Mouse (Mus musculus) stomach, embryonic 15.5 days (tissue): ENCODE measurements around the gene 1700020D05Rik. TPM values are rescaled to one million over a fixed set of nuclear protein-coding genes. Genes with fewer than 3 reads are reported as not detected.
A peak's percentile ranks its signal among the peaks of the same experiment; 100 is the strongest.

ENCODE experiments used
- ATAC-seq: fragments of 200-750 bp; cut with Nextera tagmentation; 2 replicates; pipeline ENCODE4 v1.8.0; 2017; ENCODE audit warnings: low read depth, moderate number of reproducible peaks, moderate TSS enrichment; ENCODE audit not compliant: insufficient read depth, low FRiP score
- H3K27ac ChIP-seq: fragments of 300-500 bp; sonication (generic); 2 replicates; pipeline ENCODE4 v1.5.1; 2015; ENCODE audit warnings: mild to moderate bottlenecking, inconsistent platforms
- H3K27me3 ChIP-seq: fragments of 300-500 bp; sonication (generic); replicated peaks from 2 replicates; pipeline ENCODE4 v1.6.1; 2015; ENCODE audit warnings: inconsistent platforms
- H3K36me3 ChIP-seq: fragments of 300-500 bp; sonication (generic); 2 replicates; pipeline ENCODE4 v1.6.1; 2015; ENCODE audit warnings: inconsistent platforms
- H3K4me1 ChIP-seq: fragments of 300-500 bp; sonication (generic); 2 replicates; pipeline ENCODE4 v1.6.1; 2015; ENCODE audit warnings: inconsistent platforms
- H3K4me2 ChIP-seq: fragments of 300-500 bp; sonication (generic); 2 replicates; pipeline ENCODE4 v1.6.1; 2015; ENCODE audit warnings: mild to moderate bottlenecking, inconsistent platforms
- H3K4me3 ChIP-seq: fragments of 300-500 bp; sonication (generic); replicated peaks from 2 replicates; pipeline ENCODE4 v1.5.1; 2015; ENCODE audit warnings: inconsistent platforms
- H3K9ac ChIP-seq: fragments of 300-500 bp; sonication (generic); 2 replicates; pipeline ENCODE4 v1.6.1; 2015; ENCODE audit warnings: inconsistent platforms
- H3K9me3 ChIP-seq: fragments of 300-500 bp; sonication (generic); 2 replicates; pipeline ENCODE4 v1.6.1; 2016; ENCODE audit warnings: inconsistent platforms
- WGBS: fragments of 180-500 bp; shearing (Covaris S2); methylation state at CpG from one replicate; pipeline ENCODE4 v1.1.7; 2015; 5-methylcytosine and 5-hydroxymethylcytosine counted together
- polyA plus RNA-seq: library from polyadenylated mRNA; unstranded; fragments of >200 nt; fragmentation: Nextera tagmentation; extraction: Ambion mirVana; gene quantifications from 2 replicates; pipeline ENCODE4 v1.2.1, GENCODE M21; 2015

1700020D05Rik gene
- polyA plus RNA-seq, 1 experiment from 2014 or later, result not detected

- ATAC-seq, result no peak
- Histone ChIP-seq H3K36me3 (peaks cover 45% of the 10 kb centered on the region), H3K9me3 (no peaks in the 10 kb centered on the region), H3K9ac (no peak overlapping the region), H3K27me3 (no peaks in the 10 kb centered on the region), H3K4me1 (peaks cover 19% of the 10 kb centered on the region), H3K4me2 (no peak overlapping the region), H3K27ac (no peak overlapping the region), H3K4me3 (no peak overlapping the region)
- 89% methylated on average over 19 of the region's 19 CpGs for WGBS
Measured at GRCm38 (mm10) chr19:5483386-5484359, 19.9 kb downstream of the 1700020D05Rik start.

DNA sequence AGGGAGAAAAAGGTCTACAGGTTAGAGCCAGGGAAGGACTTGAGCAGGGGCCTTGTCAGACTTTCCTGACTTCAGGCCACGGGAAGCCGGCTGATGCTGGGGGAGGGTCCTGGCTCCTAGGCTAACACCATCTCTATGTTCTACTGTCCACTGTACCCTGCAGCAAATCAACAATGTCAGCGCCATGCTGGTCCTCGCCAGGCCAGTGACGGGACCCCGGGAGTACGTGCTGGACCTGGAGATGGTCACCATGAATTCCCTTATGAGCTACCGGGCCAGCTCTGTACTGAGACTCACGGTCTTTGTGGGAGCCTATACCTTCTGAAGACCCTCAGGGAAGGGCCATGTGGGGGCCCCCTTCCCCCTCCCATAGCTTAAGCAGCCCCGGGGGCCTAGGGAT is 22.2 kb downstream of the 1700020D05Rik start:
- peaks cover 43% of the 10 kb centered on the region for H3K36me3 ChIP-seq
- WGBS, result 86% methylated on average over 10 of the region's 10 CpGs
- no peak overlapping the region for H3K4me3 ChIP-seq
- no peak overlapping the region for H3K4me2 ChIP-seq
- H3K9me3 ChIP-seq, result no peaks in the 10 kb centered on the region
- H3K27me3 ChIP-seq, result no peaks in the 10 kb centered on the region
- peaks cover 4% of the 10 kb centered on the region; the same call in 1 of the 2 replicates for H3K4me1 ChIP-seq
- no peak overlapping the region for H3K9ac ChIP-seq
- no peak overlapping the region for H3K27ac ChIP-seq
- ATAC-seq, result no peak

GRCm38 (mm10) chr19:5480016-5480415 is 23.6 kb downstream of the 1700020D05Rik start:
- ATAC-seq, result no peak
- Histone ChIP-seq H3K27ac (no peak overlapping the region), H3K4me2 (no peak overlapping the region), H3K4me1 (peaks cover 11% of the 10 kb centered on the region), H3K9me3 (no peaks in the 10 kb centered on the region), H3K4me3 (no peak overlapping the region), H3K27me3 (no peaks in the 10 kb centered on the region), H3K9ac (no peak overlapping the region), H3K36me3 (peaks cover 31% of the 10 kb centered on the region)
- 83% methylated on average over 10 of the region's 10 CpGs for WGBS

DNA sequence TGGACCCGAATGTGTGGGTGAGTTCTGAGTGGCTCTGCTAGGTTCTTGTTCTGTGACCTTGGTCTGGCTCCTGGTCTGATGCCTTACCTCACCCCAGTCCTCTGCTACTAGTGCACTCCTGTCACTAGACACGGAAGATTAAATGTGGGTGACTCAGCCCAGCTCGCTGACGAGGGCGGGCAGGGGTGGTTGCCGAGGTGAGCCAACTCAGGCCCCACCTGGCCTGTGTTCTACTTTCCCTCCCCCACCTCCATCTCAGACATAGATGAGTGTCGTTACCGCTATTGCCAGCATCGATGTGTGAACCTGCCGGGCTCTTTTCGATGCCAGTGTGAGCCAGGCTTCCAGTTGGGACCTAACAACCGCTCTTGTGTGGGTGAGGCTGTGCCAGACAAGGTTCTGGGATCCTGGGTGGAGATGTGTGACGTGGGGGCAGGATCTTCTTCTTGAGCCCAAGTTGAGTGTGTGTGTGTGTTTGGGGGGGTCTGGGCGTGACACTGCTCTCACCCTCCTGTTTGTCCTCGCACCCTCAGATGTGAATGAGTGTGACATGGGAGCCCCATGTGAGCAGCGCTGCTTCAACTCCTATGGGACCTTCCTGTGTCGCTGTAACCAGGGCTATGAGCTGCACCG is 25.8 kb downstream of the 1700020D05Rik start:
- Histone ChIP-seq H3K9me3 (no peaks in the 10 kb centered on the region), H3K9ac (no peak overlapping the region), H3K36me3 (peaks cover 22% of the 10 kb centered on the region), H3K4me1 (peaks cover 23% of the 10 kb centered on the region), H3K4me3 (no peak overlapping the region), H3K27me3 (no peaks in the 10 kb centered on the region), H3K27ac (no peak overlapping the region), H3K4me2 (no peak overlapping the region)
- ATAC-seq, result no peak
- WGBS, result 80% methylated on average over 18 of the region's 18 CpGs

DNA sequence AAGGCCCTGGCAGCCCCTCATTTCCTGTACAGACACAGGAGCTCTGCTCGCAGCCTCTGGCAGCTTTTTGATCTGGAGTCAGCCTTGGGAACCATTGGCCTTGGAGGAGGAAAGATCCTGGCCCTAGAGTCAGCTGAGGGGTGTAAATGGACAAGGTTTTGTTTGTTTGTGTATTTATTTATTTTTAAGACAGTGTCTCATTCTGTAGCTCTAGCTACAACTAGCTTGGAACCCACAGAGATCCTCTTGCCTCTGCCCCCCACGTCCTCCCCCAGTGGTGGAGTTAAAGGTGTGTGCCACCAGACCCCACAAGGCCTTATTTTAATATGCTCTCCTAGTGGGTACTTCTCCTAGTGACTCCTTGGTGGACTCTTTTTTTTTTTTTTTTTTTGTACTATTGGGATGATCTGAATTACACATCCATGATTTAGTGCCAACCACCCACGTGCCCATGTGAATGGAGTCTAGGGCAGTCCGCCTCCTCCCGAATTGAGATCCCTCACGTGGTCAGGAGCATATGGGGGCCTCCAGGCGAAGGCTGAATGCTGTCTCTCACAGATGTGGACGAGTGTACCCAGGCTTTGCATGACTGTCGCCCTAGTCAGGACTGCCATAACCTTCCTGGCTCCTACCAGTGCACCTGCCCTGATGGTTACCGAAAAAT is 26.5 kb downstream of the 1700020D05Rik start:
- H3K4me2 ChIP-seq, result no peak overlapping the region
- ATAC-seq, result no peak
- H3K9ac ChIP-seq, result no peak overlapping the region
- H3K4me3 ChIP-seq, result no peak overlapping the region
- peaks cover 19% of the 10 kb centered on the region for H3K36me3 ChIP-seq
- H3K27ac ChIP-seq, result no peak overlapping the region
- 82% methylated on average over 10 of the region's 10 CpGs for WGBS
- no peaks in the 10 kb centered on the region for H3K9me3 ChIP-seq
- no peaks in the 10 kb centered on the region for H3K27me3 ChIP-seq
- peaks cover 23% of the 10 kb centered on the region for H3K4me1 ChIP-seq

DNA sequence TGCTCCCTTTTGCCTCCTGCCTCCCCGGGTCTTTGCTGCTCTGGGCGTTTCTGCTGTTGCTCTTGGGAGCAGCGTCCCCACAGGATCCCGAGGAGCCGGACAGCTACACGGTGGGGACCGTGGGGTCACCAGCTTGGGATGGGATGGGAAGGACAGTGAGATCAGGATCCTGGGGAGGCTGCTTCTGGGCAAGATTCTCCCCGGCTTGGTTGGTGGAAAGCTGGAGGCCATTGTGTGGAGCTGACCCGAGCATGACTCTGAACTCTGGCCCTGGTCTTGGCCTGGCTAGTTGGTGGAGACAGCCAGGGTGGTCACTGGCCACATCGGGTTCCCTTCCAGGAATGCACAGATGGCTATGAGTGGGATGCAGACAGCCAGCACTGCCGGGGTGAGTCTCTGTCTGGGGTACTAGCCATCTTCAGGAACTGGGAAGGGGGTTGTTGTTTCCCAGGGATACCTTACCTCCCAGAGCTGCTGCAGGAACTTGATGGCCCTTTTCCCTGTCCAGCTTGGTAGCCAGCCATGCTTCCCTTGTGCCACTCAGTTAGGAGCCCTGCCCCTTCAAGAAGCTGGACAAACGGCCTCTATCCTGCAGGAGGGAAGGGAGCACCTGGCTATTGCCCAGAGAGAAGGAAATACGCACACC is 28.4 kb downstream of the 1700020D05Rik start:
- Histone ChIP-seq H3K4me3 (peak overlapping the region; percentile 60), H3K36me3 (peaks cover 6% of the 10 kb centered on the region), H3K9me3 (no peaks in the 10 kb centered on the region), H3K4me2 (peak overlapping the region; percentile 95), H3K9ac (peak overlapping the region; percentile 53), H3K4me1 (peaks cover 23% of the 10 kb centered on the region), H3K27me3 (no peaks in the 10 kb centered on the region), H3K27ac (peak overlapping the region; percentile 84)
- ATAC-seq, result no peak; the same call in 1 of the 2 replicates
- WGBS, result 19% methylated on average over 13 of the region's 13 CpGs

DNA sequence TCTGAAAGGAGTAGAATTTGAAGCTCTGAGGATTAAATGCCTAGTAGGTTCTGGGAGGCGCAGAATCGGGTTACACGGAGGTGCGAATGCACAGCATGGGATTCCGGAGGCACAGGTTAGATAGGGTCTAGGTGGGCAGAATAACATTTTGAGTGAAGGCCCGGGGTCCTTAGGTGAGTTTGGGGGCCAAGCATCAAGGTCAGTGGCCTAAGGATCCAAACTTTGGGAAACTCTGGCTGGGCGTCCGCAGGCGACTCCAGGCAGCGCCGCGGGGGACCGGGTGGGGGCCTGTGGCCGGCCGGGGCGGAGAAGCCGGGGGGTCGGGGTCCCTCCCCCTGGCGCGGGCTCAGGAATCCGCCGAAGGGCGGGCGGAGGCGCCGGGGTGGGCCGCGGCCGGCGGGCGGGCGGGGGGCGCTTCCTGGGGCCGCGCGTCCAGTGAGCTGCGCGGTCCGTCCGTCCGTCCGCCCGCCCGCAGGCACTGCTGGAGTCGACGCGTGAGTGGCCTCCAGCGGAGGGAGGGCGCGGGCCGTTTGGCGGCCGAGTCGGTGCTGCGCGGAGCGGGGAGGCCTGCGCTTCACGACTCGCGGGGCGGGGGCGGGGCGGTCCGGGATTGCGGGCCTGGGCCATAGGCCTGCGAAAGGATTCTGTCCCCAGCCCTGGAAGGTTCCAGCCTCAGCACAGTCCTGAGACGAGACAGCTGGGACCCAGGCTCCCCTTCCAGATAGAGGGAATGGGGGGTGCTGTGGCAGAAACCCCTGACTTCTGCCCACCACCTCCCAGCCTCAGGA is 29.1 kb downstream of the 1700020D05Rik start:
- H3K36me3 ChIP-seq, result no peaks in the 10 kb centered on the region; the same call in none of the 2 replicates

DNA sequence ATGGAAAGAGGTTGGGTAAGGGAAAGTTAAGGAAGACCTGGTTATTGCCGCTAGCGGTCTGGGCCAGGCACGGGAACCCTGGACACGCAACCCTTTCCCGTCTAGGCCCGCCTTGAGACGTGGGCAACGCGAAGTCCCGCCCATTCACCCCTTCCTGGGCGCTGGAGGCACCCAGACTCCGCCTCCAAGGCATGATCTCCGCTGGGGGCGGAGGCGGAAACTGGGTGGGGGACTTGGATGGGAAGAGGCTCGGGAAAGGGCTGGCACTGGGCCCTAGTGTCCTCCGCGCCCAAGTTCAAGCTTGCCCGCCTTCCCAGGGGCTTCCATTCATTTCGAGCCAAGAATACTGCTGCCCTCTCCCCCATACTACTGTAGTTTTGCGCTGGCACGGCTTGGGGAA is 29.9 kb downstream of the 1700020D05Rik start, which contains the start of gene Efemp2:
Efemp2 (plus strand) TSS at position 235 of the 400 bp plus-strand sequence.
- Histone ChIP-seq H3K4me1 (peaks cover 23% of the 10 kb centered on the region), H3K4me2 (peak within 1 kb of the TSS; percentile 95), H3K36me3 (no peaks in the 10 kb centered on the region; the same call in 1 of the 2 replicates), H3K4me3 (peak within 1 kb of the TSS; percentile 60), H3K9me3 (no peaks in the 10 kb centered on the region), H3K9ac (peak within 1 kb of the TSS; percentile 53), H3K27ac (peak within 1 kb of the TSS; percentile 84), H3K27me3 (no peaks in the 10 kb centered on the region)
- WGBS, result 2% methylated on average over 22 of the region's 22 CpGs
- ATAC-seq, result peak; percentile 67

More for the DNA sequence above, 29.1 kb downstream of the 1700020D05Rik start:
- H3K27ac ChIP-seq, result peak overlapping the region; percentile 84
- peak overlapping the region; percentile 53 for H3K9ac ChIP-seq
- WGBS, result under 1% methylated on average over 46 of the region's 68 CpGs
- H3K9me3 ChIP-seq, result no peaks in the 10 kb centered on the region
- H3K4me3 ChIP-seq, result peak overlapping the region; percentile 60
- no peaks in the 10 kb centered on the region for H3K27me3 ChIP-seq
- peaks cover 23% of the 10 kb centered on the region for H3K4me1 ChIP-seq
- H3K4me2 ChIP-seq, result peak overlapping the region; percentile 95
- ATAC-seq, result peak; percentile 75

DNA sequence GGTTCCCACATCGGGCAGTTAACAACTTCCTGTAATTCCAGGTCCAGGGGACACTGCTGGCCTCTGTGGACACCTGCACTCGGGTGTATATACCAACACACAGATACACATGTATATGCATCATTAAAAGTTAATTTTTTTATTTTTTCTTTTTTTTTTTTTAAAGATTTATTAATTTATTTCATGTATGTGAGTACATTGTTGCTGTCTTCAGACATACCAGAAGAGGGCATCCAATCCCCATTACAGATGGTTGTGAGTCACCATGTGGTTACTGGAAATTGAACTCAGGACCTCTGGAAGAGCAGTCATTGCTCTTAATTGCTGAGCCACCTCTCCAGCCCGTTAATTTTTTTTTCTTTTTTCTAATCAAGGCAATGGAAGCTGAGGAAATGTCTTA is 30.7 kb downstream of the 1700020D05Rik start:
- H3K27ac ChIP-seq, result no peak overlapping the region
- peaks cover 23% of the 10 kb centered on the region for H3K4me1 ChIP-seq
- WGBS, result 79% methylated on average over 3 of the region's 3 CpGs
- H3K9ac ChIP-seq, result no peak overlapping the region
- H3K4me2 ChIP-seq, result no peak overlapping the region
- no peaks in the 10 kb centered on the region; the same call in 1 of the 2 replicates for H3K36me3 ChIP-seq
- H3K27me3 ChIP-seq, result no peaks in the 10 kb centered on the region
- no peak for ATAC-seq
- no peaks in the 10 kb centered on the region for H3K9me3 ChIP-seq
- H3K4me3 ChIP-seq, result no peak overlapping the region

DNA sequence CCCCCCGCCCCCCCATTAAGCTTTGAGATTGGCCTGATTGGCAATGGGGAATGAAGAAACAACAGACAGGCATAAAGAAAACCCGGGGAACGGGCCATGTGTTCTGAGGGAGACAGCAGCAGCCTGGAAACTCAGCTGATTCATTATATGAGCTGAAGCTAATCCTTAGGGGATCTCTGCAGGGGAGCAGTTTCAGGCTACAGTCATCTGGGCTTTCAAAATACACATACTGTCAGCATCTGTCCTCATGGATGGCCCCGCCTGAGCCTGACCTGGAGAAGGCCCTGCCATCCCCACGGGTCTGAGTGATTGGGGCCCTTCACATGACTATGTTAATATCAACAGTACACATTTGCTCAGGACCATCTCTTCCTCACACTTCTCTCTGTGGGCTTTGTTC is 31.7 kb downstream of the 1700020D05Rik start:
- H3K4me3 ChIP-seq, result no peak overlapping the region
- WGBS, result 48% methylated on average over 5 of the region's 5 CpGs
- no peak for ATAC-seq

DNA sequence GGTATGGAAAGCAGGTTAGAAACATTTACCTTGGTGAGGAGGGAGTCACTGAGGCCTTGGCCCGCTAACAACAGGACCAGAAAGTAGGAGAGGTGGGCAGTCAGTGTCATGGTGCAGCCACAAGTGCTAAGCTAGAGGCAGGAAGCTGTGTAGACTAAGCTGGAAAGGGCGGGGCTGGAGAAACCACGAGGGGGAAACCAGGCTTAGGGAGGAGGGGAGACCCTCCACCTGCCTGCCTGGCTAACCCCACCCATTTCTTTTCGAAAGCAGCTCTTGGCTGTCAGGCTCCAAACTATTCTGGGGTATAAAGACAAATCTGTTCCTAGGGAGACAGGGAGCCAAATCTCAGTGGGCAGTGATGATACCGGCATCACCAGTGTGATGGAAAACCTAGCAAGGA is 35.2 kb downstream of the 1700020D05Rik start, which contains the start of gene Ctsw:
Ctsw (minus strand) TSS at position 134 of the 400 bp plus-strand sequence.
- 47% methylated on average over 5 of the region's 5 CpGs for WGBS
- Histone ChIP-seq H3K27me3 (no peaks in the 10 kb centered on the region), H3K9me3 (no peaks in the 10 kb centered on the region), H3K4me2 (no peak within 1 kb of the TSS), H3K9ac (no peak within 1 kb of the TSS), H3K4me1 (no peaks in the 10 kb centered on the region), H3K36me3 (peaks cover 24% of the 10 kb centered on the region), H3K4me3 (no peak within 1 kb of the TSS), H3K27ac (no peak within 1 kb of the TSS)
- no peak for ATAC-seq

More for the DNA sequence above, 31.7 kb downstream of the 1700020D05Rik start:
- Histone ChIP-seq H3K27ac (no peak overlapping the region), H3K4me2 (no peak overlapping the region), H3K9ac (no peak overlapping the region), H3K4me1 (peaks cover 23% of the 10 kb centered on the region), H3K27me3 (no peaks in the 10 kb centered on the region), H3K36me3 (peaks cover 3% of the 10 kb centered on the region), H3K9me3 (no peaks in the 10 kb centered on the region)
